Mouse (Mus musculus) heart, embryonic 12.5 days (tissue): ENCODE data around the gene Gm10271. TPM values are rescaled to one million over a fixed set of nuclear protein-coding genes. Genes with fewer than 3 reads are reported as not detected.

ENCODE experiments used
- ATAC-seq: fragments of 200-750 bp; cut with Nextera tagmentation; 2 replicates; pipeline ENCODE4 v1.8.0; 2017; ENCODE audit warnings: moderate TSS enrichment, moderate library complexity; ENCODE audit not compliant: insufficient number of reproducible peaks, low FRiP score
- H3K27ac ChIP-seq: fragments of 300-500 bp; sonication (generic); 2 replicates; pipeline ENCODE4 v1.5.1; 2016; ENCODE audit warnings: mild to moderate bottlenecking, moderate library complexity; ENCODE audit not compliant: poor library complexity, severe bottlenecking
- H3K27me3 ChIP-seq: fragments of 300-500 bp; sonication (generic); replicated peaks from 2 replicates; pipeline ENCODE4 v1.6.1; 2016; ENCODE audit warnings: mild to moderate bottlenecking, moderate library complexity
- H3K36me3 ChIP-seq: fragments of 300-500 bp; sonication (generic); 2 replicates; pipeline ENCODE4 v1.6.1; 2016; ENCODE audit warnings: mild to moderate bottlenecking, moderate library complexity
- H3K4me1 ChIP-seq: fragments of 300-500 bp; sonication (generic); replicated peaks from 2 replicates; pipeline ENCODE4 v1.6.1; 2016; ENCODE audit warnings: mild to moderate bottlenecking
- H3K4me2 ChIP-seq: fragments of 300-500 bp; sonication (generic); 2 replicates; pipeline ENCODE4 v1.6.1; 2016; ENCODE audit warnings: mild to moderate bottlenecking, moderate library complexity
- H3K4me3 ChIP-seq: fragments of 300-500 bp; sonication (generic); 2 replicates; pipeline ENCODE4 v1.5.1; 2016; ENCODE audit warnings: mild to moderate bottlenecking
- H3K9ac ChIP-seq: fragments of 300-500 bp; sonication (generic); 2 replicates; pipeline ENCODE4 v1.6.1; 2016; ENCODE audit warnings: mild to moderate bottlenecking, moderate library complexity
- H3K9me3 ChIP-seq: fragments of 300-500 bp; sonication (generic); replicated peaks from 2 replicates; pipeline ENCODE4 v1.6.1; 2016; ENCODE audit warnings: mild to moderate bottlenecking, moderate library complexity
- WGBS: fragments of 180-500 bp; shearing (Covaris S2); methylation state at CpG from one replicate; pipeline ENCODE4 v1.1.7; 2016; 5-methylcytosine and 5-hydroxymethylcytosine counted together
- polyA plus RNA-seq: library from polyadenylated mRNA; unstranded; fragments of >200 nt; fragmentation: Nextera tagmentation; extraction: Ambion mirVana; gene quantifications from 2 replicates; pipeline ENCODE4 v1.2.1, GENCODE M21; 2016

Gm10271 gene
- polyA plus RNA-seq, 1 experiment from 2014 or later: not detected

DNA sequence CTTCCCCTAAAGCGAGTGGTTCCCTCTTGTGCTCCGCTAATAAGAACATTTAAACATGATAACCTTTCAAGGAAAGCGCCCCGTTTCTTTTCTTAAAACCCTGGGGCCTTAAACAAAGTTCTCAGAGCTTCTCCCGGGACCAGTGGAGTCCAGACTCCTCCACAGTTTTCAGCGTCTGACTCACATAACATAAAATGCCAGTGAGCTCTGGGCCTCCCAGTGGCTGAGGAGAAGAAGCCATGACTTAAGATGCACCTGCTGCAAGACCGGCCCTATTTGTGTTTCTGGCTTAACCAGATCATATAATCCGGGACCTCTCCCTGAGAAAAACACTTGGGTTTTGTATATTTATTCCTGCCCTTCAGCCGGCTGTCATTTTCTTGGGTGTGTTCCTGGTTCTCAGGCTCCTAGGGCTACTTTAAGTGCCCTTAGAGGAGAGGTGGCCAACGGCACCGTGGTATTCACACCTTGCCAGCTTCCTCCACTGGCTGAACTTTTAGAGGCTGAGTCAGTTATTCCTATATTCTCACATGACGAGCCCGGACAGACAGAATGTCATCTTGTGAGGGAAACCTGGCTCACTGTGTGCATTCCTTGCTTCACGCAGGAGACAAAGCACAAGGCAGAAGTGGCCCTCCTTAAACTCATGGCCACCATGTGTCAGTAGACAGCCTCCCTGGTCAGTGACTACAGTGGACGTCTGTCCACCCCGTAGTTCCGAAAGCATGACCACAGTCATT is 26.5 kb upstream of the Gm10271 start:
- Histone ChIP-seq H3K4me3 (no peak overlapping the region), H3K9me3 (no peaks in the 10 kb centered on the region), H3K36me3 (no peaks in the 10 kb centered on the region), H3K9ac (no peak overlapping the region), H3K27ac (no peak overlapping the region), H3K4me2 (no peak overlapping the region), H3K27me3 (no peaks in the 10 kb centered on the region), H3K4me1 (peaks cover 33% of the 10 kb centered on the region)
- 70% methylated on average over 17 of the region's 17 CpGs for WGBS
- no peak for ATAC-seq

DNA sequence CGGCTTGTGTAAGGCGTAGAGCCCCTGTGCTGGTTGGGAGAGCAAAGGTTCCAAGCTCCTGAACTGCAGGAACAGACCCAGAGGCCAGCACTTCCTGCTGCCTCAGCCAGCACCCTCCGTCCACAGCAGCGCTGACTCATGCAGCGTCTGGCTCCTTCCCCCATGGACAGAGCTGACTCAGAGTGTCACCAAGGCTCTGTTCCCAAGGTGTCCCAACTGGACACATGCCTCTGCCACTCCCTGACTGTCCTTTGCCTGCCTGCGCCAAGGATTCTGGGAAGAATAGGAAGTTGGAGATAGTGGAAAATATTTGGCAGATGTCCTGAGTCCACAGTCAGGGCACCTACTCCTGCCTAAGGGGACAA is 23.8 kb upstream of the Gm10271 start:
- WGBS: 36% methylated on average over 6 of the region's 6 CpGs
- ATAC-seq: peak; percentile 76
- Histone ChIP-seq H3K36me3 (no peaks in the 10 kb centered on the region), H3K4me3 (no peak overlapping the region), H3K4me1 (peaks cover 33% of the 10 kb centered on the region), H3K4me2 (0 out of 2 replicates have a peak overlapping the region, but pooled peaks have one; percentile 15), H3K27ac (peak overlapping the region; percentile 34), H3K9ac (no peak overlapping the region), H3K27me3 (no peaks in the 10 kb centered on the region), H3K9me3 (no peaks in the 10 kb centered on the region)

DNA sequence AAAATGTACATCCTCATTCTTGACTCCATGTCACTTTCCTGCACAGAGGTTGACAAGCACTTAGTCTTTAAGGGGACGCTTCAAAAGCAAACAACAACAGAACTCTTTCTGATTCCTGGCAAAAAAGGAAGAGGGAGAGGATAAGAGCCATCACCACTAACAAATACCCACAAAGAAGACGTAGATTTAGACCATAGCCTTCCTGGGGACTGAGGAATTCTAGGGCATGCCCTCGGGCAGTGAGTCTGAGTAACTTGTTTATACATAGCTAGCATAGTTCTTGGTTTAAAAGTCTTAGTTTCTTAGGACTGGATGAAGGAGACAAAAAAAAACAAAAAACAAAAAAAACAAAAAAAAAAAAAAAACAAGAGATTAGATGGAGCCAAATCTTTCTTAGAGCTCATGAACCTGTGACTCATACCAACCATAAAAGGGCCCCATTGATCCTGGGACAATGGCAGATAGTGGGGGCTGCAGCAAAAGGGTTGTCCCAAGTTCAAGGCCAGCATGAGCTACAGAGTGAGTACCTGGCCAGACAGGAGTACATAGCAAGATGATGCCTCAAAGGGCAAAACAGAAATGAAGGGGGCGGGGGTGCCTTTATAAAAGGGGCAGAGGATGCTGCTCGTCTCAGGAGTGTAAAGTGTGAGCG is 23.3 kb upstream of the Gm10271 start:
- ATAC-seq: 0 out of 2 replicates have a peak, but pooled peaks have one; percentile 51
- 0 out of 2 replicates have a peak overlapping the region, but pooled peaks have one; percentile 15 for H3K4me2 ChIP-seq
- H3K9ac ChIP-seq: no peak overlapping the region
- H3K4me1 ChIP-seq: peaks cover 28% of the 10 kb centered on the region
- H3K4me3 ChIP-seq: no peak overlapping the region
- 66% methylated on average over 6 of the region's 6 CpGs for WGBS
- H3K27ac ChIP-seq: peak overlapping the region; percentile 34
- H3K27me3 ChIP-seq: no peaks in the 10 kb centered on the region
- H3K9me3 ChIP-seq: no peaks in the 10 kb centered on the region
- H3K36me3 ChIP-seq: no peaks in the 10 kb centered on the region

DNA sequence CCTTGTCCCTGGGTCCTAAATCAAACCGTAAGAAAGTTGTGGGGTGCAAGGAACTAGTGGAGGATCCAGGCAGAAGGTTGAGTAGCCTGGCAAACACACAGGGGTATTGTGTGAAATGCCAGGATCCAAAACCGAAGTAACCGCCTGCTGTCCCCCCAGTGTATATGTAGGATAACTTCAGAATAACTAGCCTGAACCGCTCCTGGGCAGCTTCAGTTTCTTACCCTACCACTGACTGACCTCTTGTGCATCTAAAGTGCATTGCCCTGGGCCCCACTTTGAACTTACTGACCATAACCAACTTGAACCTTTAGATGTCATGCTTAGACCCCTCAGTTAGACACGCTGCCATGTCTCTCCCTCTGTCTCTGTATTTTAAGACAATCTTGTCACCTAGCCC is 22.8 kb upstream of the Gm10271 start:
- Histone ChIP-seq H3K36me3 (no peaks in the 10 kb centered on the region), H3K4me3 (no peak overlapping the region), H3K27me3 (no peaks in the 10 kb centered on the region), H3K27ac (no peak overlapping the region), H3K9ac (no peak overlapping the region), H3K4me2 (no peak overlapping the region), H3K9me3 (no peaks in the 10 kb centered on the region), H3K4me1 (peaks cover 25% of the 10 kb centered on the region)
- no peak for ATAC-seq
- WGBS: 77% methylated on average over 5 of the region's 5 CpGs

DNA sequence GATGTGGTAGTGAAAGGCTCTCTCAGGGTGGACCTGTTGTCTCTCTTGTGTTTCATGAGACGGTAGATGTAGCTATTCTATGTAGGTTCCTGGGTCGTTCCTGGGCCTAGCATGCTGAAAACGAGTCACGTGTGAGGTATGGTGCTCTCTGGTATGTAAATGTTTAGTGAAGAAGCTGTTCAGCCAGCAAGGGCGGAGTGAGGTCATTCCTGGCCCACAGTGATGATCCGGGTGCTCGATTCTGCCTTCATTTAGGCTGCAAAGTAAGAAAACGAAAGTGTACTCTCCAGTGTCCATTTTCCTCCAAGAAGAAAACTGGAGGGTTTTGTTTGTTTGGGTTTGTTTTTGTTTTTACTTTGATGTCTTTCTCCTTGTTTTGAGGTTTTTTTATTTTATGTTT is 21.6 kb upstream of the Gm10271 start:
- ATAC-seq: no peak
- no peaks in the 10 kb centered on the region for H3K27me3 ChIP-seq
- WGBS: 86% methylated on average over 8 of the region's 8 CpGs

DNA sequence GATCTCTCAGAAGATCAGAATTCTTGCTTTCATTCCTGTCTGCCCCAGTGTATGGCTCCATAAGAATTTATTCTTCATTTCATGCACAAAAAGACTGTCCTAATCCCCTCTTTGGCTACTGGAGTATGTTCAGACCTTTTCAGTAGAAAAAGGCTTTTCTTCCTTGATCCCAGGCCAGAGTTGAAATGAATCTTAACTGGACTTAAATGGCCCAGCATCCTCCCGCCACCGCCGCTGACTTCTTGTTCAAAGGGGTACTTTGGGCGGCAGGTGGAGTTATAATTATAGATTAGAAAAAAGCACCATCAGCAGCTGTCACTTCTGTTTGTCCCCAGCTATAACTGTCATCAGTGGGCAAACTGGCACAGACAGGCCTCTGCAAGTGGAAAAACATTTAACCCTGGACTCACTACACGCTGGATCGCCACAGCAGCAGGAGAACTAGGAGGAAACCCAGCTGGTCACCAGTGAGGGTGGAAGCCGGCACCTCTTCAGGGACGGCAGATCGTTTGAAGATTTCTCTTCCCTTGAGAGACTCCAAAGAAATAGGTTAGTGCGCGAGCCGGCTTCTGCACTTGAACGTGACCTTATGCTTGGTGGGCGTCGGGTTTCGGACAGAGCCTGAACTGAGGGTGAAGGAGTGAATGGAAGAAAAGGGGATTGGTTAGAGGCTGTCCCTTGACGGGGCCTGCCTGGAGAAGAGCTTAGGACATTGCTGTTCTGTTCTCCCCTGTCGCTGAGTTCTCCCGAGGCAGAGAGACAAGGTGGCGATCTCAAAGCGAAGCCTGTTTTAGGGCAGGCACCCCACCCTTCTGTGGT is 14.1 kb upstream of the Gm10271 start, which contains the start of gene Best3:
TSS of gene Best3 (plus strand) at position 51 of the 819 bp plus-strand sequence.
- H3K27ac ChIP-seq: no peak within 1 kb of the TSS

More for the DNA sequence above, 21.6 kb upstream of the Gm10271 start:
- Histone ChIP-seq H3K4me3 (no peak overlapping the region), H3K4me1 (peaks cover 25% of the 10 kb centered on the region), H3K9ac (no peak overlapping the region), H3K36me3 (no peaks in the 10 kb centered on the region), H3K27ac (no peak overlapping the region), H3K4me2 (no peak overlapping the region), H3K9me3 (no peaks in the 10 kb centered on the region)

DNA sequence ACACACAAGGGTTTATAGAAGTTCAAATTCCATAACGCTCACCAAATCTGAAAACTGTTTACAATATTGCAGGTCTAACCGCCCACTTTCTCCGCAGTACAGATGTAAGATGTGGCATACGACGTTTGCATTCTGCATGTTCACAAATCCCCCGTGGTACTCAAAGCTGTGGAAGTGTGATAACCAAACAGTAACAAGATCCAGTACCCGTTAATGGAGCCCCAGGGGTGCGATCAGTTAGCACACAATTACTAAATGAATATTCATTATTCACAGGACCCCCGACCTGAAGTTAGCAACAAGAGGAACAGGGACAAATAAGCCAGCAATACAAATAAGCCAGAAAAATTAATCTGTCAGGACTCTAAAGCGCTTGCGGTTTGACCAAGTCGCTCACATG is 12.4 kb upstream of the Gm10271 start:
- no peaks in the 10 kb centered on the region for H3K9me3 ChIP-seq
- H3K4me2 ChIP-seq: no peak overlapping the region
- no peak overlapping the region for H3K27ac ChIP-seq
- no peaks in the 10 kb centered on the region for H3K36me3 ChIP-seq
- ATAC-seq: no peak
- 70% methylated on average over 12 of the region's 12 CpGs for WGBS
- no peak overlapping the region for H3K4me3 ChIP-seq
- H3K4me1 ChIP-seq: peaks cover 8% of the 10 kb centered on the region
- H3K9ac ChIP-seq: no peak overlapping the region
- H3K27me3 ChIP-seq: peaks cover 4% of the 10 kb centered on the region; the same call in 1 of the 2 replicates

More for the DNA sequence above, 14.1 kb upstream of the Gm10271 start, which contains the start of gene Best3:
- Histone ChIP-seq H3K27me3 (peaks cover 4% of the 10 kb centered on the region; the same call in 1 of the 2 replicates), H3K36me3 (no peaks in the 10 kb centered on the region), H3K4me3 (no peak within 1 kb of the TSS), H3K9ac (no peak within 1 kb of the TSS), H3K4me1 (peaks cover 8% of the 10 kb centered on the region), H3K4me2 (peak within 1 kb of the TSS; percentile 24), H3K9me3 (no peaks in the 10 kb centered on the region)
- ATAC-seq: no peak
- WGBS: 52% methylated on average over 21 of the region's 21 CpGs

DNA sequence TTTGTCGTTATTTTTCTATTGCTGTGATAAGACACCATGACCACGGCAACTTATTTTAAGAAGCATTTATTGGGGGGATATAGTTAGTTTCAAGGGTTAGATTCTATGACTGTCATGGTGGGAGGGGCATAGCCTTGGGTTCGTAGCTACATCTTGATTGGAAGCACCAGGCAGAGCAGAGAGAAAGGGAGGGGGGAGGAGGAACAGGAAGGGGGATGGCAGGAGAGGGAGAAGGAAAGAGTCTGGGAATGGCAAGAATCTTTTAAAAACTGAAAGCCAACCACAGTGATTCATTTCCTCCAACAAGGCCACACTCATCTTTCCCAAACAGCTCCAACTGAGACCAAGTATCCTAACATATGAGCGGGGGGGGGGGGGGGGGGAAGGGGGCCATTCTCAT is 10.1 kb upstream of the Gm10271 start:
- WGBS: 53% methylated on average over 3 of the region's 4 CpGs
- no peaks in the 10 kb centered on the region for H3K9me3 ChIP-seq
- no peak overlapping the region for H3K27ac ChIP-seq
- H3K27me3 ChIP-seq: peaks cover 4% of the 10 kb centered on the region; the same call in 1 of the 2 replicates
- no peaks in the 10 kb centered on the region for H3K36me3 ChIP-seq
- no peak overlapping the region for H3K4me3 ChIP-seq
- H3K9ac ChIP-seq: no peak overlapping the region
- peaks cover 8% of the 10 kb centered on the region for H3K4me1 ChIP-seq
- no peak for ATAC-seq
- H3K4me2 ChIP-seq: no peak overlapping the region

DNA sequence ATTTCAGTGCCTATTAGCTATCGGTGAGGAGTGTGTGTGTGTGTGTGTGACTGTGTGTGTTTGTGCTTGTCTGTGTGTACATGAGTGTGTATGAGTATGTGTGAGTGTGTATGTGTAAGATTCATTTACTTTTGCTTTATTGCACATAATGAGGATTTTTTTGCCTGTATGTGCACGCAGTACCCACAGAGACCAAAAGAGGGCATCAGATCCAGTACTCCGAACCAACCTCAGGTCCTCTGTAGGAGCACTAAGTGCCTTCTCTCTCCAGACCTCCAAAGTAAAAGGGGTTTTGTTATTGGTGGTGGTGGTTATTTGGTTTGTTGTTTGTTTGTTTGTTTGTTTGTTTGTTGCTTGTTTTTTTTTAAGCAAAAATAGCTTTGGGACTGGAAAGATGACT is 8.5 kb upstream of the Gm10271 start:
- no peak for ATAC-seq
- Histone ChIP-seq H3K27ac (no peak overlapping the region), H3K27me3 (peaks cover 4% of the 10 kb centered on the region; the same call in 1 of the 2 replicates), H3K4me1 (no peaks in the 10 kb centered on the region), H3K9me3 (no peaks in the 10 kb centered on the region), H3K36me3 (no peaks in the 10 kb centered on the region), H3K4me3 (no peak overlapping the region), H3K9ac (no peak overlapping the region), H3K4me2 (no peak overlapping the region)
- 74% methylated on average over 3 of the region's 3 CpGs for WGBS

DNA sequence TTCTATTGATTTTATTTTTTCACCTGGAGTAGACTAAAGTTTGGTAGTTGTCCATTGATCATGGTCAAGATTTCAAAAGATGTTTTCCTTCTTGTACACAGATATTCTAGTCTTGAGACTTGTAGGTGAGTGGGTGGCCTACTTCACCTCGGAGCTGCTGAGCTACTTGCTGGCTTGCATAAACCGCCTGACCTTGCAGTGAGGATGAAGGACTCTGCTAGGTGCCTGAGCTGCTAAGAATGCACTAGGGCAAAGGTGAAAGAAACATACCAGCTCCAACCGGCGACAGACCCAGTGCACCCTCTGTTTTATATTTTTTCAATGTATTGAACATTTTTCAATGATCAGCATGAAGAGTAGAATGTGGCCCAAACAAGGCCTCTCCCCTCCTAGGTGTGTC is 7.9 kb upstream of the Gm10271 start:
- Histone ChIP-seq H3K9ac (no peak overlapping the region), H3K27ac (no peak overlapping the region), H3K4me2 (no peak overlapping the region), H3K9me3 (no peaks in the 10 kb centered on the region), H3K4me1 (no peaks in the 10 kb centered on the region), H3K27me3 (peaks cover 4% of the 10 kb centered on the region; the same call in 1 of the 2 replicates), H3K4me3 (no peak overlapping the region), H3K36me3 (no peaks in the 10 kb centered on the region)
- ATAC-seq: no peak
- WGBS: 69% methylated on average over 4 of the region's 4 CpGs

DNA sequence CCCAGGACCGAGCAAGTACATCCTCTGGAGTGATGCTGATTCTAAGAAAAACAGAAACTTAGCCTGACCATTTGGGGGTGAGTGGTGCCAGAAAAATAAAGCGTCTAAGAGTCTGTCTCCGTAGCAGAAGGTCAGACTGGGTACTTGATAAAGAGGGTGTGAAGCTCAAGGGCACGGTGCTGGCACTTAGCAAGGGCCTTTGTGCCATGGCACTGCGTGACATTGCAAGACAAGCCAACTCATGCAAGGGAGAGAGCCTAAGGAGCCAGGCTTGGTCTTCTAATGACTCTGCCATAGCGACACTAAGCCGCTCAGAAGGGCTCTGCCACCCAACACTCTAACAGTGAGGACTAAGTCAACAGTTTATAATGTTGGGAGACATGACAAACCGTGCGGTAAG is 6.4 kb upstream of the Gm10271 start:
- Histone ChIP-seq H3K27me3 (no peaks in the 10 kb centered on the region), H3K9ac (no peak overlapping the region), H3K4me3 (no peak overlapping the region), H3K27ac (no peak overlapping the region), H3K4me1 (no peaks in the 10 kb centered on the region), H3K4me2 (no peak overlapping the region), H3K36me3 (no peaks in the 10 kb centered on the region), H3K9me3 (no peaks in the 10 kb centered on the region)
- no peak for ATAC-seq
- 81% methylated on average over 9 of the region's 9 CpGs for WGBS
